Mouse (Mus musculus): Measurements from ENCODE around the gene Itk. TPM values are rescaled to one million over a fixed set of nuclear protein-coding genes. Genes with fewer than 3 reads are reported as not detected.
A peak's percentile ranks its signal among the peaks of the same experiment; 100 is the strongest.

Gene Itk
- polyA plus RNA-seq, 1 experiment, result 0.65 TPM

DNA sequence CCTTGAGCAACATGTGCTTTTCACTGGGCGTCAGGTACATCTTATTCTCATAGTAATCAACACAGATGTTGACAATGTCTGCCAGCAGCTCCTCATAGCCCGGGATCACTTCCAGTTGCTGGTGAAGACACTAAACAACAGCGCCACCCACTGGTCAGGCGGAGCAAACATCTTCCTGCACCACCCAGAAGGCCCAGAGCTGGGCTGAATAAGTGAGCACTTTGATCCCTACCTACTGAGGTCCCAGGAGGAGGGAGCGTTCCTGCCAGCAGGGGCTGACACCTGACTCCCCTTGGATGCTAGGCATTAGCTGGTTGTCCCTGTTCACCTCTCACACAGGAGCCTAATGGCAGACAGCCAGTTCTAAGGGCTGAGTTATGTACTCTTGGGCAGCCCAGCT lies 112.5 kb downstream of the Itk start:
- DNase-seq (ENCODE audit: low spot score), result no peak

DNA sequence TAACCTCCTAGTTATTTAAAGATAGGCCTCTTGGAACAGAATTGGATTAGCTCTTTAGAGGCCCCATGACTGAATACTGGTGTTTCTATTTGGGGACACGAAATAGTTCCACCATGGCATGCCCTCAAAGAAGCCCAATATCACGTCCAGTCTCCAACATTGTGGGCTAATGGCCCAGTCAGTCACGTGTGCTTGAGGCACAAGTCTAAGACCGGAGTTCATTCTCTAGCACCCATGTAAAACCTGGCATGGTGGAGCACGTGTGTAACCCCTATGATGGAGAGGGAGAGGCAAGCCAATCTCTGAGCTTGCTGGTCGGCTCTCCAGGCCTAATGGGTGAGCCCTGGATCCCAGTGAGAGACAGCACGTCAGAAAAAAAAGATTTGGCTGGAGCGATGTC lies 113.1 kb downstream of the Itk start:
- no peak for DNase-seq (ENCODE audit: low spot score)

DNA sequence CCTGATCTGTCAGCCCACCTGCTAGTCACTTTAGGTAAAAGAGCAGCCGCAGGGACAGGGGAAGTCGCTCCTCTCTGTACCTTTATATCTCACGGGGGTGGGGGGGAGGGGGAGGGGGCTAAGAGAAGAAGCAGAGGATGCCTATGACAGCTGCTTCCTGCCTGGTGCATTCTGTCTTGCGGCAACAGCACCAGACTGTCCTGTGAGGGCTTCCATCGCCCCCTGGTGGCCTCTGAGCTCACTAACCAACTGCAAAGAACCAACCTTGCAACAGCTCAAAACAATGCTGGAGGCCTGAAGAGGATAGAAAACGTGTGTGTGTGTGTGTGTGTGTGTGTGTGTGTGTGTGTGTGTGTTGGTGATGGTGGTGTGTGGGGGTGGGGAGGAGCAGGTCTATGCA lies 114.0 kb downstream of the Itk start:
- DNase-seq (ENCODE audit: low spot score), result peak; percentile 43

Other genes starting within 250 kb of the Itk start
- gene Nipal4, start 223.0 kb downstream of the Itk start, polyA plus RNA-seq (2012; rRNA removed), result 40.3 and 48.3 TPM in 2 replicates
- gene Fndc9, start 154.0 kb downstream of the Itk start, polyA plus RNA-seq (2012; rRNA removed), result 0.07 TPM in 2 replicates
- 5.1 and 8.1 TPM in 2 replicates for gene Cyfip2, start 76.7 kb downstream of the Itk start, polyA plus RNA-seq (2012; rRNA removed)
- not detected in 2 replicates for gene Fam71b, start 7.0 kb upstream of the Itk start, polyA plus RNA-seq (2012; rRNA removed)
- gene Med7, start 47.4 kb upstream of the Itk start, polyA plus RNA-seq (2012; rRNA removed), result 37.6 and 38.1 TPM in 2 replicates
- 0.37 and 0.46 TPM in 2 replicates for gene Havcr2, start 65.4 kb upstream of the Itk start, polyA plus RNA-seq (2012; rRNA removed)
- gene Gm12169, start 134.7 kb upstream of the Itk start, polyA plus RNA-seq (2012; rRNA removed), result not detected in 2 replicates
- gene BC053393, start 182.0 kb upstream of the Itk start, polyA plus RNA-seq (2012; rRNA removed), result not detected in 2 replicates
- gene Dppa1, start 239.7 kb upstream of the Itk start, polyA plus RNA-seq (2012; rRNA removed), result not detected in 2 replicates